Mouse (Mus musculus): Measurements from ENCODE around the gene Dnm3. TPM values are rescaled to one million over a fixed set of nuclear protein-coding genes. Genes with fewer than 3 reads are reported as not detected.
A peak's percentile ranks its signal among the peaks of the same experiment; 100 is the strongest.

The Dnm3 gene
- polyA plus RNA-seq, 1 experiment from 2014 or later, result 13.7 TPM

DNA sequence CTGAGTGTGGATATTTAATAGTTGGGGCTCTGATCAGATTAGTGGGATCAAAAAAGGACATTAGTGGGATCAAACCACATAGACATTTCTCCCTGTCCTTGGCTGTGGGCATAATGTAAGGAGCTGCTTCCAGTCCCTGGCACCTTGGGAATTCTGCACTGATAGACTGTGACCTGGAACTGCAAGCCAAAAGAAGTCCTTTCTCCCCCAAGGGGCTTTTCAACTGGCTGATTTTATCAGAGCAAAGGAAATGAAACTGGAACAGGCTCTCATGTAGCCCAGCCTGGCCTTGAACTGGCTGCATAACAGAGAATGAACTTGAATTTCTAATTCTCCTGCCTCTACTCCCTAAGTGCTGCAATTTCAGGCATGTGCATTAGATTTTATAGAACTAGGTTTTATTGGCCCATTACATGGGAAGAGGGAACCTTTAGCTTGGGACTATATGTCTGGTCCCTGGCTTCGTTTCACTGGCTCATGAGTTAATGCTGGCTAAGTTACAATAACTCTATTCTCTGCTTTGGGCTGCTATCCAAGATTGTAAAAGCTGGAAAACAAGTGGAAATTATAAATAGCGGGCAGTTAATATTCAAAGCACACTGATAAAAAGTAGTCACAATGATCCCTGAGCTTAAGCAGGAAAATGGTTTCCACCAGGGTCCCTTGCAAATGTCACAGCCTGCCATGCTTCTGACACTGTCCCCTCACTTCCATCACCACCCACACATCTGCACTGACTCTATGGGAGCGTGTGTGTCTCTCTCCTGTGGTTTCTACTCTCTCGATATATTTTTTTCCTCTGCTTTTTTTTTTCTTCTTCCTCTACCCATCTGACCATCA lies 183.9 kb downstream of the Dnm3 start:
- no peak overlapping the region for H3K4me3 ChIP-seq (replicated peaks)
- no peaks in the 10 kb centered on the region for H3K27me3 ChIP-seq
- H3K4me2 ChIP-seq (replicated peaks), result no peak overlapping the region
- no peak overlapping the region for H3K9ac ChIP-seq
- no peaks in the 10 kb centered on the region for H3K9me3 ChIP-seq (replicated peaks)
- ATAC-seq (ENCODE audit: insufficient number of reproducible peaks, low FRiP score, low TSS enrichment, low read depth), result no peak
- no peaks in the 10 kb centered on the region for H3K36me3 ChIP-seq
- peaks cover 21% of the 10 kb centered on the region for H3K4me1 ChIP-seq
- peak overlapping the region; percentile 76 for H3K27ac ChIP-seq (replicated peaks)
- WGBS, result 41% methylated on average over 4 of the region's 4 CpGs

DNA sequence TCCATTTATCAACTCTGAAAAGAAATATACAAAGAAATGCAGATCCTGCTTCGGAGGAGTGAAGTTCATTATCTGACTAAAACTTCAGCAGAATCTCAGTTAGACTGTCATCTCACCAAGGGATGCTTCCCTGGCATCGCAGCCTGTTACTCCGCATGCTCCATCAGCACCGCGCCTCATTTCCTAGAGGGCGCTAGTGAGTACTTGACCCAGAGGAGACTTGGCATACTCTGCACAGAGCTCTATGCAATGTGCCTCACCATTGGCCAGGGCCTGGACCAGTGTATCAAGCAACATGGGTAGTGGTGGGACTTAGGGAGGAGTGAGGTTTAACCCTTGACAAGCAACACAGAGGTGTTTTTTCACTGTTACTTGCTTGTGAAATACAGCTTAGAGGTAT lies 190.9 kb downstream of the Dnm3 start:
- no peak overlapping the region for H3K9ac ChIP-seq
- no peak for ATAC-seq (ENCODE audit: insufficient number of reproducible peaks, low FRiP score, low TSS enrichment, low read depth)
- H3K27ac ChIP-seq (replicated peaks), result no peak overlapping the region
- 61% methylated on average over 6 of the region's 6 CpGs for WGBS
- H3K36me3 ChIP-seq, result no peaks in the 10 kb centered on the region
- H3K4me3 ChIP-seq (replicated peaks), result no peak overlapping the region
- H3K4me1 ChIP-seq, result peaks cover under 1% of the 10 kb centered on the region; the same call in 1 of the 2 replicates
- H3K9me3 ChIP-seq (replicated peaks), result no peaks in the 10 kb centered on the region
- H3K27me3 ChIP-seq, result no peaks in the 10 kb centered on the region
- no peak overlapping the region for H3K4me2 ChIP-seq (replicated peaks)

DNA sequence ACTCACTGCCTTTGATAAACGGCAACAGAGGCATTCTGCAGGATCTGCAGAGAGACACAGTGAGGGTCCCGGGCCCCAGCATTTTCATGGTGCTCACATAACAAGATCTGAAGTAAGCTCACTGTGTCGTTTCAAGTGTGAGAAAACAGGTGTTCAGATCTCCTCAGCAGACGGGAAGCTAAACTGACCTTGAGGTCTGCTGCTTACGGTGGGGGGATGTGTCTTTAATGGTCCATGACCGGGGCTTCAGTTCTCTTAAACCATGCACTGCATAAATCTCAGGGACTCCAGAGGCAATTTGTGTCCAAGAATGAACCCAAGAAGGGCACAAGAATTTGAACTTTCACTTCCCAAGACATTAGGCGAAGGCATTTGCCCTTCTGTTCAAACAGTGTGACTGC lies 195.9 kb downstream of the Dnm3 start:
- no peak overlapping the region for H3K9ac ChIP-seq
- H3K27ac ChIP-seq (replicated peaks), result no peak overlapping the region
- 28% methylated on average over 7 of the region's 7 CpGs for WGBS
- H3K4me1 ChIP-seq, result peaks cover 4% of the 10 kb centered on the region; the same call in 1 of the 2 replicates
- no peak for ATAC-seq (ENCODE audit: insufficient number of reproducible peaks, low FRiP score, low TSS enrichment, low read depth)
- no peaks in the 10 kb centered on the region for H3K27me3 ChIP-seq
- no peaks in the 10 kb centered on the region for H3K36me3 ChIP-seq
- H3K4me3 ChIP-seq (replicated peaks), result no peak overlapping the region
- no peak overlapping the region for H3K4me2 ChIP-seq (replicated peaks)
- no peaks in the 10 kb centered on the region for H3K9me3 ChIP-seq (replicated peaks)

DNA sequence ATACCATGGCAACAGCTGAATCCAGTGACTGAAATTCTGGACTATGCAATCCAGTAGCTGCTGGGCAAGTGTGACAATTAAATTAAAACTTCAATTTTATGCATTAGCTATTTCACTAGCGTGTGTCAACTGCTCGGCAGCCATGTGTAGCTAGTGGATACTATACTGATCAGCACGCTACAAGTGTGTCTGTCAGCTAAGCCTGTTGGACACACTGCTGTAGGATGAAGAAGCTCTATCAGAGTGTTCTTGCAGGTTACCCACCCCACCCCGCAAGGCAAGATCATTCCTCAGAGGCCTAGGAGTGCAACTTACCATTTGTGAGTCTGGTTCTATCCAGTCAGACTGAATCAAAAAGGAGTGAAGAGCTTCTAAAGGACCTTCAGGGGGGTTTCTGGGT lies 197.8 kb downstream of the Dnm3 start:
- no peak overlapping the region for H3K9ac ChIP-seq
- WGBS, result 88% methylated on average over 4 of the region's 4 CpGs
- no peak for ATAC-seq (ENCODE audit: insufficient number of reproducible peaks, low FRiP score, low TSS enrichment, low read depth)

DNA sequence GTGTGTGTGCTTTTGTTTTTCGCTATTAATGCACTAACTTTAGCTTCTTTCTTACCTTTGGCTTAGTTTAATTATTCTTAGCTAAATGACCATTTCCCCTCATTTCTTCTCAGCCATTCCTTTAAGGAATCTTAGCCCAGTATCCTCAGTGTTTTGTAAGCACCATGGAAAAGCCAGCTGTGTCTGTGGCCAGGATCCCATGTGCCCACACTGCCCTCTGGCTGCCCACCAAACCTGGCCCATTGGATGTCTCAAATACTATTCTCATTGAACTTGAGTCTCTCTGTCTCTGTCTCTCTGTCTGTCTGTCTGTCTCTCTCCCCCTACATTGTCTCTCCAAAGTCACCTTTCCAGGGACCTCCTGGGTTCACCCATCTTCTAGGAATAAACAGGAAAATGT lies 201.8 kb downstream of the Dnm3 start:
- no peaks in the 10 kb centered on the region for H3K36me3 ChIP-seq
- no peak overlapping the region for H3K4me3 ChIP-seq (replicated peaks)
- ATAC-seq (ENCODE audit: insufficient number of reproducible peaks, low FRiP score, low TSS enrichment, low read depth), result no peak
- no peak overlapping the region for H3K9ac ChIP-seq
- H3K27ac ChIP-seq (replicated peaks), result no peak overlapping the region
- 89% methylated on average over 1 of the region's 1 CpGs for WGBS
- H3K27me3 ChIP-seq, result no peaks in the 10 kb centered on the region
- H3K9me3 ChIP-seq (replicated peaks), result no peaks in the 10 kb centered on the region
- H3K4me1 ChIP-seq, result 0 out of 2 replicates have a peak, but pooled peaks cover 7% of the 10 kb centered on the region
- H3K4me2 ChIP-seq (replicated peaks), result no peak overlapping the region

More for the DNA sequence above, 197.8 kb downstream of the Dnm3 start:
- no peak overlapping the region for H3K27ac ChIP-seq (replicated peaks)
- no peaks in the 10 kb centered on the region for H3K9me3 ChIP-seq (replicated peaks)
- H3K4me2 ChIP-seq (replicated peaks), result no peak overlapping the region
- H3K4me1 ChIP-seq, result peaks cover 7% of the 10 kb centered on the region; the same call in 1 of the 2 replicates
- H3K27me3 ChIP-seq, result no peaks in the 10 kb centered on the region
- H3K36me3 ChIP-seq, result no peaks in the 10 kb centered on the region
- no peak overlapping the region for H3K4me3 ChIP-seq (replicated peaks)

DNA sequence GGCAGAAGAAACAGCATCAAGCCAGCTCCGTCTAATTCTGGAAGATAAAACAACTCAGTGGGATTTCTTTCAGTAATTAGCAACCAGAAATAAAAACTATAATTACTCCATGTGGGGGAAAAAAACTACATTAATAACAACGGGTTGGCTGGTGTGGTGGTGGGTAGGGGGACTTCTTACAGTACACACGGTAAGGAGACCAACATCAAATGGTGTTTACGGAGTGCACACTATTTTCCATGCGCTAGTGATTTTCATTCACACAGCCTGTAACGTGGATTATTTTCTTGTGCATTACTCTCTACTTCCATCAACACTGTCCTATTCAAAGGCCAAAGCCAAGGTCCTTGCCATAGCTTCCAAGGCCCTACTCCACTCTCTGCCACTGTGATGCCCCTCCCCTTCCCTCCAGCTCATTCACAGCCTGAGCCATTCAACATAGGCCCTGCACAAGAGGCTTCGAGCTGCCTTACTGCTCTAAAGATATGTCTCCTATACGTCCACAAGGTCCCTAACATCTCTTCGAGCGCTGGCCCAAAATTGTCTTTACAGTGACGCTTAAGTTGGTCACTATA lies 203.1 kb downstream of the Dnm3 start:
- Histone ChIP-seq H3K4me3 (replicated peaks) (no peak overlapping the region), H3K27me3 (no peaks in the 10 kb centered on the region), H3K9me3 (replicated peaks) (no peaks in the 10 kb centered on the region), H3K4me1 (0 out of 2 replicates have a peak, but pooled peaks cover 7% of the 10 kb centered on the region), H3K27ac (replicated peaks) (no peak overlapping the region), H3K36me3 (no peaks in the 10 kb centered on the region), H3K9ac (no peak overlapping the region), H3K4me2 (replicated peaks) (no peak overlapping the region)
- WGBS, result 85% methylated on average over 11 of the region's 11 CpGs
- ATAC-seq (ENCODE audit: insufficient number of reproducible peaks, low FRiP score, low TSS enrichment, low read depth), result no peak

DNA sequence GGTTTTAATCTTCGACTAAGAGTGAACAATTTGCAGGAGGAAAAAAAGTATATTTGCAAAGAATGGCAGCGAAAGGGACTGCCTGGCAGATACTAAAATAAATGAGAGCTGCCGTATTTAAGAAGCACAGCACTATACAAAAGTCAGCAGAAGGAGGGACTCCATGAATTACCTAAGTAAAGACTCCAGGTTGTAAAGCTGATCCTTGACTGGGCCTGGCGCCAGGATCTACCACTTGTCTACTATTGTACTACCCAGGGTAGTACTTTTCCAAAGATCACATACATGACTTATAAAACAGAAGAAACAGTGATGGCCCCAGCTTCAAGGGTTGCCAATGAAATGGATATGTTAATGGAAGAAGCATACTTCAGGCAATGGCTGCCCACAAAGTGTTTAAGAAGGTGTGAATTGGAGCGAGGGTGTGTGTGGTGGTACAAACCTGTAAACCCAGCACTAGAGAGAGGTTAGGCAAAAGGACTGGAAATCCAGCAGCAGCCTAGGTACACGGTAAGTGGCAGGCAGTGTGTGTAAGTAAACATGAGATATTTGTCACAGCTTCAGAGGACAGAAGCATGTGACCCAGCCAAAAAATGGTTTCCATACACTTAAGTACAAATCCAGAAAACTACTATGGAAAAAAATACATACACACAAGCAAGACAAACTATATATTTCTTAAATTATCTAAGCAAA lies 220.8 kb downstream of the Dnm3 start:
- 66% methylated on average over 6 of the region's 6 CpGs for WGBS
- Histone ChIP-seq H3K4me1 (peaks cover 23% of the 10 kb centered on the region), H3K9me3 (replicated peaks) (no peaks in the 10 kb centered on the region), H3K36me3 (no peaks in the 10 kb centered on the region), H3K27me3 (no peaks in the 10 kb centered on the region), H3K27ac (replicated peaks) (no peak overlapping the region), H3K4me3 (replicated peaks) (no peak overlapping the region), H3K9ac (no peak overlapping the region), H3K4me2 (replicated peaks) (no peak overlapping the region)
- ATAC-seq (ENCODE audit: insufficient number of reproducible peaks, low FRiP score, low TSS enrichment, low read depth), result no peak

DNA sequence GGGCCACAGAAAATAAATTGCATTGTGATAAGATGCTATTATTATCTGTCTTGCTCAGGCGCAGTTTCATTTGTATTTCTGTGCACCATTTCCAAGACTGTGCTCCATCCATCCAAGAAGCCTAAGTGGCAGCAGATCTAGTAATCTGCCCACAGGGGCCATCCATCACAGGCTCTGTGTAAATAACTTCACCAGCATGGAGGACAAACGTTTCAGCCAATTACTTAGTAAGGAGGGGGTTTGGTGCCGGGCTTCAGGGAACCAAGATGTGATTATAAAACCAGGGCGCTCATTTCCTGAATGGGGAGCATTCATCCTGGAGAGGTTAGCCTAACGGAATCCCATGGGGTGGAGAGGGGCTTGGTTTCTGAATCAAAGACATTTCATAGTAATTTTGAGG lies 222.9 kb downstream of the Dnm3 start:
- Histone ChIP-seq H3K27ac (replicated peaks) (peak overlapping the region; percentile 65; the same call in 1 of the 2 replicates), H3K4me2 (replicated peaks) (no peak overlapping the region), H3K4me3 (replicated peaks) (no peak overlapping the region), H3K27me3 (no peaks in the 10 kb centered on the region), H3K9ac (no peak overlapping the region), H3K36me3 (no peaks in the 10 kb centered on the region), H3K9me3 (replicated peaks) (no peaks in the 10 kb centered on the region), H3K4me1 (peaks cover 23% of the 10 kb centered on the region)
- 23% methylated on average over 5 of the region's 5 CpGs for WGBS
- ATAC-seq (ENCODE audit: insufficient number of reproducible peaks, low FRiP score, low TSS enrichment, low read depth), result peak; percentile 69; the same call in 1 of the 2 replicates

DNA sequence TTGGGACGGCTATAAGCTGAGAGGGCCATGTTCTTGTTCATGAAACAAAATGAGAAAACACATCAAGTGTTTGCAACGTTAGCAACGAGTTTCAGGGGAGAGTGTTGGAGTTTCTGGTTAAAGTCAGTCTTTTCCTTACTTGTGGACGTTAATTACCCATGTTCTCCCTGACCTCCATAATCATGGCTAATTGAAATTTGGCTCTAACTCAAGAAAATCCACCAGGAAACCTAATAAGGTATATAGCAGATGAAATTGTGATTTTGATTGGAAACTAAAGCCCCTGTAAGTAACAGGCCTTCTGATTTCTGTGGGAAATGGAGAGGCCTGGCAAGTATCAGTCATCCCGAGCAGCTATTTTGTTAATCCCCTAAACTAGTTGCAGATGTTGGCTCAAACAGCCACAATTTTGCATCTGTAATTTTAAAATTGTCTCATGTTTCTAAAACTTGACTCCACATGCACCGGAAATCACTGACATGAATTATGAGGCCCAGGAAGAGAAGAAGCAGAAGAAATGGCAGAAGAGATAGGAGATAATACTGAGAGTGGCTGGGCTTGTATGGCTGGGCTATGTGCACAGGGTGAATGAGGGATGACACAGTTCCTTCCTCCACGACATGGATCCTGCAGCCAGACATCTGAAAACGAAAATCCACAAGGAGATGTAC lies 223.7 kb downstream of the Dnm3 start:
- peak overlapping the region; percentile 82 for H3K27ac ChIP-seq (replicated peaks)
- H3K9ac ChIP-seq, result no peak overlapping the region
- H3K4me1 ChIP-seq, result peaks cover 23% of the 10 kb centered on the region
- no peak overlapping the region for H3K4me2 ChIP-seq (replicated peaks)
- H3K9me3 ChIP-seq (replicated peaks), result no peaks in the 10 kb centered on the region
- H3K27me3 ChIP-seq, result no peaks in the 10 kb centered on the region
- H3K4me3 ChIP-seq (replicated peaks), result no peak overlapping the region
- ATAC-seq (ENCODE audit: insufficient number of reproducible peaks, low FRiP score, low TSS enrichment, low read depth), result 0 out of 2 replicates have a peak, but pooled peaks have one; percentile 52
- H3K36me3 ChIP-seq, result no peaks in the 10 kb centered on the region
- WGBS, result 30% methylated on average over 8 of the region's 8 CpGs

DNA sequence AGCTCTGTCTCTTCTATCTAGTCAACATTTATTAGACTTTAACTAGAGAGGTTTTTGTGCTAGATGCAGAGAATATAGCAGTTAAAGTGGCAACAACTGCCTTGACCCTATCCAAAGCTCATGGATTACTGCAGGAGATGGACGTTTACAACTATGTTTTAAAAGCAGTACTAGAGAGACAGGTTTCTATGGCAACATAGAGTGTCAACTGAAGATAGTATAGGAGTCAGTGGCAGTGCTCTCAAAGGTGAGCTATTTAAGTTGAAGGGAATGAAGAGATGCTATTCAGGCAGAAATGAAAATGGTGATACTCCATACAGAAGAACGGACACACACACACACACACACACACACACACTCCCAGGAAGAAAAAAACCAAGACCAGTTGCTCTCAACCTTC lies 225.0 kb downstream of the Dnm3 start:
- no peak overlapping the region for H3K9ac ChIP-seq
- H3K27me3 ChIP-seq, result no peaks in the 10 kb centered on the region
- H3K27ac ChIP-seq (replicated peaks), result peak overlapping the region; percentile 82; the same call in 1 of the 2 replicates
- peaks cover 23% of the 10 kb centered on the region for H3K4me1 ChIP-seq
- WGBS, result 71% methylated on average over 2 of the region's 2 CpGs
- ATAC-seq (ENCODE audit: insufficient number of reproducible peaks, low FRiP score, low TSS enrichment, low read depth), result no peak
- H3K4me3 ChIP-seq (replicated peaks), result no peak overlapping the region
- no peak overlapping the region for H3K4me2 ChIP-seq (replicated peaks)
- no peaks in the 10 kb centered on the region for H3K9me3 ChIP-seq (replicated peaks)
- no peaks in the 10 kb centered on the region for H3K36me3 ChIP-seq

DNA sequence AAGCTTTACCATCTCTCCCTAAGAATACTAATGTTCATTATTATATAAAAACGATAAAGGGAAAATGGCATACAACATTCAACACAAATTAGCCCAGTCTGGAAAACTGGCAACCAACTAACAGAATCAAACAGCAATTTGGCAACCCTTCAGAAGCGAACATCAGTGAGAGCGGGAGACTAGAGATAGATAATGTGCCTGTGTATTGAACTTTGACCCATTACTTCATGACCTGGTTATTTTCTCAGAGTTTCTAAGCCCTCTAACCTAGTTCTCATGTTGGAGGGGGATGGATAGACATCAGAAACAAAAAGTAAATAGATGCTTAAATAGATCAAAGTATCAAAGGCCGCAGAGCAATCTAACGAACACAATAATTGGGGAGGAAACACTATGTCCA lies 230.6 kb downstream of the Dnm3 start:
- H3K4me3 ChIP-seq (replicated peaks), result no peak overlapping the region
- 82% methylated on average over 5 of the region's 5 CpGs for WGBS
- no peak for ATAC-seq (ENCODE audit: insufficient number of reproducible peaks, low FRiP score, low TSS enrichment, low read depth)

More for the DNA sequence above, 230.6 kb downstream of the Dnm3 start:
- H3K27ac ChIP-seq (replicated peaks), result no peak overlapping the region
- peaks cover 18% of the 10 kb centered on the region for H3K4me1 ChIP-seq
- no peaks in the 10 kb centered on the region for H3K9me3 ChIP-seq (replicated peaks)
- H3K9ac ChIP-seq, result no peak overlapping the region
- H3K36me3 ChIP-seq, result no peaks in the 10 kb centered on the region
- H3K4me2 ChIP-seq (replicated peaks), result no peak overlapping the region
- H3K27me3 ChIP-seq, result no peaks in the 10 kb centered on the region

All from embryonic facial prominence, embryonic 15.5 days (tissue).